Mouse (Mus musculus): ENCODE data around the gene Rspo1.

- no peak for TF ChIP-seq POLR2A (IDR thresholded peaks at IDR 0.05; ENCODE audit: borderline replicate concordance, low read depth, low read length)
- no peak for TF ChIP-seq CTCF (IDR thresholded peaks at IDR 0.05; ENCODE audit: low read depth, low read length)
These were observed 15.6 kb upstream of the Rspo1 start for GRCm38 (mm10) chr4:124970677-124971076.

Data from bone marrow macrophage, adult 2 months (primary cell).